ENCODE assay signal across 9 mouse cellular contexts in the genomic region with DNA sequence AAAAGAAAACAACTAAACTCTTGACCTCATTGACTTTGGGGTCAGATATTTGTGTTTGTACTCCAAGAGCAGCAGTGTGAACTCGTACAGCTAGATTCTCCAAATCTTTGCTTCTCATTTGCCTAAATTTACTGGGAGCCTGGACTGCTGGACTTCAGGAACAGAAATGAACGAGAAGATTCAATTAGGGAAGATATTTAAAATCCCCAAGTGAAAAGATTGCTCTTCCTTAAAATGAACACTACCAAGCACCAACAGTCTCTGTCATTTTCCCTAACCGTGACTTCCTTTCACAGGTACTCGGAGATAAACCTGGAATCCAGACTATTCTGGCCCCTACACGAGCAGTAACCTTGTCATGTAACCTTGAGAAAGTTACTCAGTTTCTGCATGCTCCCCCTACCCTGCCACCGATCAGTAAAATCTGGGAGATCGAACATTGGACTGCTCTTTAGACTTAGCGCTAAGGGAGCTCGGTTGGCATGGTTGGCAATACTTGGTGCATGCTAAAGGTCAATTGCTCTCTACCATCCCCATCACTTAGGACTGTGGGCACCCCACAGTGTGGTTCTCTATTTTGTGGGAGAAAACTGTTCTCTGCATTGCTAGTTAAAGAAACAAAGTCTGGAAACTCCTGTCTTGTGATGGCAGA. TPM values are rescaled to one million over a fixed set of nuclear protein-coding genes. Genes with fewer than 3 reads are reported as not detected.
A peak's percentile ranks its signal among the peaks of the same experiment; 100 is the strongest.
DNase-seq lines count a peak whose midpoint lies in the region; ATAC-seq and TF ChIP-seq lines count a peak whose summit lies in the region.
"Had no signal": no experiment of that assay in that cellular context is flagged by ENCODE, and none has a peak within 500 bp of the region (broad histone marks: within the 10 kb centered on the region; RNA-seq: fewer than 3 reads in every experiment).

No protein-coding gene starts in this region.

- 15% methylated on average over 9 of the region's 9 CpGs for WGBS in heart, adult 2 months
- WGBS in forebrain, embryonic 12.5 days, result 24% methylated on average over 9 of the region's 9 CpGs
- WGBS in limb, embryonic 11.5 days, result 30% methylated on average over 9 of the region's 9 CpGs
- 28% methylated on average over 9 of the region's 9 CpGs for WGBS in olfactory bulb, adult 2 months

- intact Hi-C loops in heart, adult 2 months (cut with DNase I), result loop anchor here (1.0 to 5.0 kb wide), 6 partner anchors 15 to 637 kb away; partner anchors contain the start of genes Creb1, Fzd5 and Mettl21a
- intact Hi-C loops in heart, postnatal 36 days (cut with DNase I), result loop anchor here (1.0 to 2.0 kb wide), 2 partner anchors 72 to 157 kb away; partner anchors contain the start of genes Creb1 and Mettl21a

- H3K36me3 ChIP-seq in heart, adult 2 months (ENCODE audit: control insufficient read depth, insufficient read depth, low read length), result peaks cover 7% of the 10 kb centered on the region
- H3K36me3 ChIP-seq in ES-Bruce4 (ENCODE audit: control insufficient read depth, insufficient read depth, low read length, poor library complexity, severe bottlenecking), result no peaks in the 10 kb centered on the region; the same call in 1 of the 2 replicates
- no peaks in the 10 kb centered on the region for H3K36me3 ChIP-seq in forebrain, embryonic 12.5 days (replicated peaks)
- no peaks in the 10 kb centered on the region for H3K36me3 ChIP-seq in limb, embryonic 11.5 days (ENCODE audit: control insufficient read depth, insufficient read depth, low read length)

- peak overlapping the region; percentile 76 for H3K4me2 ChIP-seq in forebrain, embryonic 12.5 days
- H3K4me2 ChIP-seq in limb, embryonic 11.5 days (ENCODE audit: low read depth, severe bottlenecking), result peak overlapping the region; percentile 76

- H3K9ac ChIP-seq in heart, adult 2 months (ENCODE audit: low read depth, low read length), result no peak overlapping the region
- H3K9ac ChIP-seq in ES-Bruce4 (ENCODE audit: low read depth, poor library complexity, severe bottlenecking), result peak overlapping the region; percentile 70
- H3K9ac ChIP-seq in forebrain, embryonic 12.5 days, result peak overlapping the region; percentile 59
- peak overlapping the region; percentile 54 for H3K9ac ChIP-seq in limb, embryonic 11.5 days (ENCODE audit: low read length)

- H3K9me3 ChIP-seq in ES-Bruce4 (replicated peaks; ENCODE audit: control insufficient read depth, insufficient read depth, low read length, poor library complexity, severe bottlenecking), result no peaks in the 10 kb centered on the region
- H3K9me3 ChIP-seq in forebrain, embryonic 12.5 days, result no peaks in the 10 kb centered on the region
- no peaks in the 10 kb centered on the region for H3K9me3 ChIP-seq in limb, embryonic 11.5 days (ENCODE audit: control insufficient read depth, low read length)

- no peak for TF ChIP-seq CTCF in heart, adult 2 months (IDR thresholded peaks at IDR 0.05)
- no peak for TF ChIP-seq CTCF in ES-Bruce4 (IDR thresholded peaks at IDR 0.05; ENCODE audit: low read depth, low read length)
- TF ChIP-seq CTCF in olfactory bulb, adult 2 months (IDR thresholded peaks at IDR 0.05; ENCODE audit: insufficient read depth, low read depth, low read length), result no peak

- peaks cover 2% of the 10 kb centered on the region; the same call in 1 of the 2 replicates for H3K79me2 ChIP-seq in heart, adult 2 months (replicated peaks; ENCODE audit: control insufficient read depth, insufficient read depth, low read length)

- ATAC-seq in forebrain, embryonic 12.5 days (ENCODE audit: low FRiP score), result no peak
- ATAC-seq in limb, embryonic 11.5 days (ENCODE audit: insufficient number of reproducible peaks, low FRiP score, low TSS enrichment, low read depth), result no peak

- H3K27me3 ChIP-seq in heart, adult 2 months (ENCODE audit: control insufficient read depth, insufficient read depth, low read length), result no peaks in the 10 kb centered on the region
- no peaks in the 10 kb centered on the region for H3K27me3 ChIP-seq in ES-Bruce4 (ENCODE audit: control insufficient read depth, insufficient read depth, low read length, poor library complexity, severe bottlenecking)
- H3K27me3 ChIP-seq in forebrain, embryonic 12.5 days, result no peaks in the 10 kb centered on the region
- H3K27me3 ChIP-seq in limb, embryonic 11.5 days (ENCODE audit: control insufficient read depth, insufficient read depth, low read length), result no peaks in the 10 kb centered on the region
- H3K27me3 ChIP-seq: Patski had no signal

- peak overlapping the region; percentile 60 for H3K4me3 ChIP-seq in heart, adult 2 months
- peak overlapping the region; percentile 91 for H3K4me3 ChIP-seq in ES-Bruce4 (ENCODE audit: low read depth, low read length)
- peak overlapping the region; percentile 73 for H3K4me3 ChIP-seq in forebrain, embryonic 12.5 days (replicated peaks)
- H3K4me3 ChIP-seq in limb, embryonic 11.5 days (ENCODE audit: low read depth, low read length), result peak overlapping the region; percentile 92
- H3K4me3 ChIP-seq in olfactory bulb, adult 2 months (ENCODE audit: insufficient read depth, low read depth, low read length), result peak overlapping the region; percentile 93

- DNase-seq in heart, adult 2 months, result no peak
- no peak for DNase-seq in heart, postnatal 36 days
- DNase-seq in limb, embryonic 11.5 days (ENCODE audit: low spot score), result peak; percentile 33
- DNase-seq in testis, postnatal 10 days (ENCODE audit: low spot score), result no peak
- no peak for DNase-seq in adrenal gland, postnatal 14 days

- no peak for TF ChIP-seq POLR2A in heart, adult 2 months (IDR thresholded peaks at IDR 0.05; ENCODE audit: insufficient read depth, low read depth, low read length)
- no peak for TF ChIP-seq POLR2A in ES-Bruce4 (IDR thresholded peaks at IDR 0.05; ENCODE audit: insufficient read depth, low read length)
- TF ChIP-seq POLR2A in olfactory bulb, adult 2 months (IDR thresholded peaks at IDR 0.05; ENCODE audit: insufficient read depth, low read depth, low read length), result no peak

- no peak for TF ChIP-seq EP300 in heart, adult 2 months (IDR thresholded peaks at IDR 0.05; ENCODE audit: insufficient read depth, low read depth, low read length)
- no peak for TF ChIP-seq EP300 in ES-Bruce4 (IDR thresholded peaks at IDR 0.05; ENCODE audit: insufficient read depth, low read depth, low read length)

- no peak overlapping the region for H3K27ac ChIP-seq in heart, adult 2 months
- H3K27ac ChIP-seq in ES-Bruce4 (ENCODE audit: insufficient read depth, low read length), result no peak overlapping the region
- H3K27ac ChIP-seq in forebrain, embryonic 12.5 days, result no peak overlapping the region
- H3K27ac ChIP-seq in limb, embryonic 11.5 days (replicated peaks; ENCODE audit: low read depth, low read length), result 0 out of 2 replicates have a peak overlapping the region, but pooled peaks have one; percentile 3
- H3K27ac ChIP-seq in olfactory bulb, adult 2 months (ENCODE audit: insufficient read depth, low read depth, low read length), result no peak overlapping the region

- peaks cover 5% of the 10 kb centered on the region for H3K4me1 ChIP-seq in heart, adult 2 months (ENCODE audit: control insufficient read depth, insufficient read depth, low read length)
- peaks cover 3% of the 10 kb centered on the region for H3K4me1 ChIP-seq in ES-Bruce4 (ENCODE audit: control insufficient read depth, insufficient read depth, low read length)
- peaks cover 24% of the 10 kb centered on the region for H3K4me1 ChIP-seq in forebrain, embryonic 12.5 days
- H3K4me1 ChIP-seq in limb, embryonic 11.5 days (ENCODE audit: control insufficient read depth, insufficient read depth, low read length), result peaks cover 11% of the 10 kb centered on the region; the same call in 1 of the 2 replicates
- no peaks in the 10 kb centered on the region for H3K4me1 ChIP-seq in olfactory bulb, adult 2 months (ENCODE audit: control insufficient read depth, insufficient read depth, low read length)

RNA-seq across cellular contexts. Expression of gene Ccnyl1, which starts 0.6 kb away (rescaled TPM):
- total RNA-seq in heart, adult 2 months (2021), result 10 to 100 TPM; 12.5 to 18.6 TPM
- 16.0 and 20.6 TPM in 2 replicates for polyA plus RNA-seq in heart, adult 2 months (2012; rRNA removed)
- 10 to 100 TPM; 15.5 to 18.2 TPM for total RNA-seq in heart, postnatal 36 days (2021)
- polyA plus RNA-seq in ES-Bruce4 (2011; ENCODE audit: insufficient read depth, insufficient read length, low read depth, missing spikeins), result 29.2 and 31.6 TPM in 2 replicates
- 5.9 and 6.2 TPM in 2 replicates for polyA plus RNA-seq in forebrain, embryonic 12.5 days (2016; fragmentation: Nextera tagmentation; extraction: Ambion mirVana)
- polyA plus RNA-seq in limb, embryonic 11.5 days (2014; fragmentation: Nextera tagmentation; extraction: Ambion mirVana), result 9.8 and 10.7 TPM in 2 replicates
- not detected in 2 replicates for polyA plus RNA-seq in olfactory bulb, adult 2 months (2012; ENCODE audit: insufficient read depth, insufficient read length, low replicate concordance, missing spikeins)
- total RNA-seq in adrenal gland, postnatal 14 days (2021), result 22.7 and 24.0 TPM in 2 replicates

RNA-seq across cellular contexts. Expression of gene Fzd5, which starts 47.9 kb away (rescaled TPM):
- total RNA-seq in heart, adult 2 months (2021), result 1 to 10 TPM; 3.6 to 4.4 TPM
- polyA plus RNA-seq in heart, adult 2 months (2012; rRNA removed), result 2.5 and 3.2 TPM in 2 replicates
- 1 to 10 TPM; 4.5 TPM for total RNA-seq in heart, postnatal 36 days (2021)
- polyA plus RNA-seq in ES-Bruce4 (2011; ENCODE audit: insufficient read depth, insufficient read length, low read depth, missing spikeins), result 18.0 and 19.4 TPM in 2 replicates
- polyA plus RNA-seq in forebrain, embryonic 12.5 days (2016; fragmentation: Nextera tagmentation; extraction: Ambion mirVana), result 1.0 and 1.5 TPM in 2 replicates
- polyA plus RNA-seq in limb, embryonic 11.5 days (2014; fragmentation: Nextera tagmentation; extraction: Ambion mirVana), result 0.71 and 0.73 TPM in 2 replicates
- not detected in 2 replicates for polyA plus RNA-seq in olfactory bulb, adult 2 months (2012; ENCODE audit: insufficient read depth, insufficient read length, low replicate concordance, missing spikeins)
- total RNA-seq in adrenal gland, postnatal 14 days (2021), result 12.8 and 14.4 TPM in 2 replicates
